Mouse (Mus musculus): ENCODE measurements around the gene Med28. TPM values are rescaled to one million over a fixed set of nuclear protein-coding genes. Genes with fewer than 3 reads are reported as not detected.

The Med28 gene
- polyA plus RNA-seq, 1 experiment from 2014 or later = 129 TPM

- H3K9me3 ChIP-seq (replicated peaks) = no peaks in the 10 kb centered on the region
- H3K9ac ChIP-seq = no peak overlapping the region
- DNase-seq (no peak), ATAC-seq (ENCODE audit: low read depth) (no peak)
- no peak overlapping the region for H3K27ac ChIP-seq
- no peak overlapping the region for H3K4me2 ChIP-seq
- no peaks in the 10 kb centered on the region for H3K4me1 ChIP-seq (replicated peaks)
- H3K4me3 ChIP-seq (replicated peaks) = no peak overlapping the region
- peaks cover 31% of the 10 kb centered on the region for H3K36me3 ChIP-seq
- 67% methylated on average over 2 of the region's 2 CpGs for WGBS (ENCODE audit: insufficient replicate concordance)
- H3K27me3 ChIP-seq = no peaks in the 10 kb centered on the region
These were observed 6.5 kb upstream of the Med28 start for GRCm38 (mm10) chr5:45513511-45513910.

GRCm38 (mm10) chr5:45514599-45514998 lies 5.4 kb upstream of the Med28 start:
- Histone ChIP-seq H3K27me3 (no peaks in the 10 kb centered on the region), H3K4me3 (replicated peaks) (no peak overlapping the region), H3K9me3 (replicated peaks) (no peaks in the 10 kb centered on the region), H3K4me1 (replicated peaks) (no peaks in the 10 kb centered on the region; the same call in 1 of the 2 replicates), H3K27ac (no peak overlapping the region), H3K4me2 (no peak overlapping the region), H3K9ac (no peak overlapping the region), H3K36me3 (peaks cover 30% of the 10 kb centered on the region)
- 83% methylated on average over 1 of the region's 1 CpGs for WGBS (ENCODE audit: insufficient replicate concordance)
- DNase-seq = no peak
- no peak for ATAC-seq (ENCODE audit: low read depth)

GRCm38 (mm10) chr5:45515151-45515743 lies 4.8 kb upstream of the Med28 start:
- 74% methylated on average over 10 of the region's 10 CpGs for WGBS (ENCODE audit: insufficient replicate concordance)
- Histone ChIP-seq H3K4me3 (replicated peaks) (no peak overlapping the region), H3K27ac (no peak overlapping the region), H3K27me3 (no peaks in the 10 kb centered on the region), H3K4me1 (replicated peaks) (peaks cover 3% of the 10 kb centered on the region), H3K4me2 (no peak overlapping the region), H3K9me3 (replicated peaks) (no peaks in the 10 kb centered on the region), H3K36me3 (peaks cover 25% of the 10 kb centered on the region), H3K9ac (no peak overlapping the region)
- DNase-seq (no peak), ATAC-seq (ENCODE audit: low read depth) (no peak)

- WGBS (ENCODE audit: insufficient replicate concordance) = 1% methylated on average over 5 of the region's 5 CpGs
- H3K36me3 ChIP-seq = peaks cover 24% of the 10 kb centered on the region
- H3K9me3 ChIP-seq (replicated peaks) = no peaks in the 10 kb centered on the region
- H3K27ac ChIP-seq = peak overlapping the region; percentile 70
- peak overlapping the region; percentile 80 for H3K4me3 ChIP-seq (replicated peaks)
- peak overlapping the region; percentile 88 for H3K4me2 ChIP-seq
- DNase-seq = no peak
- H3K4me1 ChIP-seq (replicated peaks) = peaks cover 18% of the 10 kb centered on the region
- H3K9ac ChIP-seq = peak overlapping the region; percentile 83
- no peaks in the 10 kb centered on the region for H3K27me3 ChIP-seq
- no peak for ATAC-seq (ENCODE audit: low read depth)
These were observed 731 bp downstream of the Med28 start for GRCm38 (mm10) chr5:45520809-45521110.

- peak overlapping the region; percentile 80 for H3K4me3 ChIP-seq (replicated peaks)
- H3K27me3 ChIP-seq = no peaks in the 10 kb centered on the region
- no peak overlapping the region for H3K27ac ChIP-seq
- no peaks in the 10 kb centered on the region for H3K9me3 ChIP-seq (replicated peaks)
- ATAC-seq (ENCODE audit: low read depth) (no peak), DNase-seq (no peak)
- H3K9ac ChIP-seq = peak overlapping the region; percentile 83
- WGBS (ENCODE audit: insufficient replicate concordance) = 71% methylated on average over 6 of the region's 6 CpGs
- peak overlapping the region; percentile 88 for H3K4me2 ChIP-seq
- peaks cover 32% of the 10 kb centered on the region for H3K36me3 ChIP-seq
- H3K4me1 ChIP-seq (replicated peaks) = peaks cover 18% of the 10 kb centered on the region
These were observed 1.6 kb downstream of the Med28 start for GRCm38 (mm10) chr5:45521601-45522000.

GRCm38 (mm10) chr5:45525101-45525500 lies 5.1 kb downstream of the Med28 start:
- Histone ChIP-seq H3K36me3 (peaks cover 56% of the 10 kb centered on the region), H3K4me2 (no peak overlapping the region), H3K9me3 (replicated peaks) (no peaks in the 10 kb centered on the region), H3K27ac (no peak overlapping the region), H3K4me3 (replicated peaks) (no peak overlapping the region), H3K27me3 (no peaks in the 10 kb centered on the region), H3K4me1 (replicated peaks) (peaks cover 15% of the 10 kb centered on the region), H3K9ac (no peak overlapping the region)
- no peak for ATAC-seq (ENCODE audit: low read depth)
- 85% methylated on average over 10 of the region's 10 CpGs for WGBS (ENCODE audit: insufficient replicate concordance)
- no peak for DNase-seq

- WGBS (ENCODE audit: insufficient replicate concordance) = 76% methylated on average over 4 of the region's 4 CpGs
- no peaks in the 10 kb centered on the region for H3K27me3 ChIP-seq
- no peak for ATAC-seq (ENCODE audit: low read depth)
- H3K9me3 ChIP-seq (replicated peaks) = no peaks in the 10 kb centered on the region
- DNase-seq = no peak
- H3K36me3 ChIP-seq = peaks cover 59% of the 10 kb centered on the region
- H3K4me1 ChIP-seq (replicated peaks) = peaks cover 7% of the 10 kb centered on the region
- no peak overlapping the region for H3K4me2 ChIP-seq
- no peak overlapping the region for H3K27ac ChIP-seq
- H3K9ac ChIP-seq = no peak overlapping the region
- no peak overlapping the region for H3K4me3 ChIP-seq (replicated peaks)
These were observed 6.3 kb downstream of the Med28 start for GRCm38 (mm10) chr5:45526338-45526737.

GRCm38 (mm10) chr5:45529696-45530095 lies 9.7 kb downstream of the Med28 start:
- 72% methylated on average over 3 of the region's 3 CpGs for WGBS (ENCODE audit: insufficient replicate concordance)
- DNase-seq = peak; percentile 20
- Histone ChIP-seq H3K36me3 (peaks cover 46% of the 10 kb centered on the region), H3K27me3 (no peaks in the 10 kb centered on the region), H3K27ac (no peak overlapping the region), H3K9me3 (replicated peaks) (no peaks in the 10 kb centered on the region), H3K4me1 (replicated peaks) (no peaks in the 10 kb centered on the region), H3K4me2 (no peak overlapping the region), H3K9ac (no peak overlapping the region), H3K4me3 (replicated peaks) (no peak overlapping the region)
- no peak for ATAC-seq (ENCODE audit: low read depth)

- no peaks in the 10 kb centered on the region for H3K4me1 ChIP-seq (replicated peaks)
- ATAC-seq (ENCODE audit: low read depth) (peak; percentile 75), DNase-seq (peak; percentile 40)
- 0 out of 2 replicates have a peak, but pooled peaks cover 3% of the 10 kb centered on the region for H3K36me3 ChIP-seq
- no peak overlapping the region for H3K4me3 ChIP-seq (replicated peaks)
- no peak overlapping the region for H3K27ac ChIP-seq
- WGBS (ENCODE audit: insufficient replicate concordance) = 5% methylated on average over 17 of the region's 17 CpGs
- H3K9ac ChIP-seq = no peak overlapping the region
- H3K4me2 ChIP-seq = peak overlapping the region; percentile 16; the same call in 1 of the 2 replicates
- no peaks in the 10 kb centered on the region for H3K27me3 ChIP-seq
- no peaks in the 10 kb centered on the region for H3K9me3 ChIP-seq (replicated peaks)
These were observed 14.5 kb downstream of the Med28 start for GRCm38 (mm10) chr5:45534319-45535098.

- DNase-seq = no peak
- H3K4me2 ChIP-seq = 0 out of 2 replicates have a peak overlapping the region, but pooled peaks have one; percentile 16
- no peaks in the 10 kb centered on the region for H3K4me1 ChIP-seq (replicated peaks)
- 44% methylated on average over 4 of the region's 4 CpGs for WGBS (ENCODE audit: insufficient replicate concordance)
- H3K27me3 ChIP-seq = no peaks in the 10 kb centered on the region
- H3K36me3 ChIP-seq = 0 out of 2 replicates have a peak, but pooled peaks cover 3% of the 10 kb centered on the region
- ATAC-seq (ENCODE audit: low read depth) = no peak
- H3K9me3 ChIP-seq (replicated peaks) = no peaks in the 10 kb centered on the region
- no peak overlapping the region for H3K9ac ChIP-seq
- H3K4me3 ChIP-seq (replicated peaks) = no peak overlapping the region
- H3K27ac ChIP-seq = no peak overlapping the region
These were observed 15.1 kb downstream of the Med28 start for GRCm38 (mm10) chr5:45535177-45535576.

- Histone ChIP-seq H3K9ac (no peak overlapping the region), H3K4me1 (replicated peaks) (no peaks in the 10 kb centered on the region), H3K4me3 (replicated peaks) (no peak overlapping the region), H3K27me3 (no peaks in the 10 kb centered on the region), H3K27ac (no peak overlapping the region), H3K9me3 (replicated peaks) (no peaks in the 10 kb centered on the region), H3K36me3 (no peaks in the 10 kb centered on the region), H3K4me2 (no peak overlapping the region)
- ATAC-seq (ENCODE audit: low read depth) = no peak
- 53% methylated on average over 10 of the region's 10 CpGs for WGBS (ENCODE audit: insufficient replicate concordance)
- DNase-seq = no peak
These were observed 19.5 kb downstream of the Med28 start for GRCm38 (mm10) chr5:45539502-45539901.

- no peaks in the 10 kb centered on the region for H3K36me3 ChIP-seq
- no peaks in the 10 kb centered on the region for H3K4me1 ChIP-seq (replicated peaks)
- no peak overlapping the region for H3K4me3 ChIP-seq (replicated peaks)
- H3K9me3 ChIP-seq (replicated peaks) = no peaks in the 10 kb centered on the region
- H3K4me2 ChIP-seq = no peak overlapping the region
- H3K27me3 ChIP-seq = no peaks in the 10 kb centered on the region
- no peak for ATAC-seq (ENCODE audit: low read depth)
- DNase-seq = no peak
- H3K9ac ChIP-seq = no peak overlapping the region
- 63% methylated on average over 5 of the region's 5 CpGs for WGBS (ENCODE audit: insufficient replicate concordance)
- H3K27ac ChIP-seq = no peak overlapping the region
These were observed 23.3 kb downstream of the Med28 start for GRCm38 (mm10) chr5:45543374-45543773.

Data from liver, embryonic 13.5 days (tissue).